Mouse (Mus musculus) embryonic facial prominence, embryonic 10.5 days (tissue): ENCODE results near the gene Zfp949. TPM values are rescaled to one million over a fixed set of nuclear protein-coding genes. Genes with fewer than 3 reads are reported as not detected.

Experiments used
- DNase-seq: peaks from one replicate; pipeline ENCODE4 v3.0.0-alpha.2; 2017; ENCODE audit warnings: low spot score
- H3K27ac ChIP-seq: fragments of 300-500 bp; sonication (generic); replicated peaks from 2 replicates; pipeline ENCODE4 v1.5.1; 2016; ENCODE audit warnings: mild to moderate bottlenecking
- H3K27me3 ChIP-seq: fragments of 300-500 bp; sonication (generic); replicated peaks from 2 replicates; pipeline ENCODE4 v1.6.1; 2016; ENCODE audit warnings: low read depth, mild to moderate bottlenecking; ENCODE audit not compliant: poor library complexity, severe bottlenecking
- H3K36me3 ChIP-seq: fragments of 300-500 bp; sonication (generic); replicated peaks from 2 replicates; pipeline ENCODE4 v1.6.1; 2016; ENCODE audit warnings: mild to moderate bottlenecking, moderate library complexity
- H3K4me1 ChIP-seq: fragments of 300-500 bp; sonication (generic); 2 replicates; pipeline ENCODE4 v1.6.1; 2016
- H3K4me3 ChIP-seq: fragments of 300-500 bp; sonication (generic); 2 replicates; pipeline ENCODE4 v1.5.1; 2016; ENCODE audit warnings: mild to moderate bottlenecking, moderate library complexity
- H3K9me3 ChIP-seq: fragments of 300-500 bp; sonication (generic); 2 replicates; pipeline ENCODE4 v1.6.1; 2016; ENCODE audit warnings: mild to moderate bottlenecking
- WGBS: fragments of 180-500 bp; shearing (Covaris S2); methylation state at CpG from one replicate; pipeline ENCODE4 v1.1.7; 2016; 5-methylcytosine and 5-hydroxymethylcytosine counted together
- polyA plus RNA-seq: library from polyadenylated mRNA; unstranded; fragments of >200 nt; fragmentation: Nextera tagmentation; extraction: Ambion mirVana; gene quantifications from 2 replicates; pipeline ENCODE4 v1.2.1, GENCODE M21; 2016

Gene Zfp949
- 7.0 and 8.5 TPM in 2 replicates for polyA plus RNA-seq

GRCm38 (mm10) chr9:88547851-88548613 is at the start of gene Zfp949:
TSS of gene Zfp949 (plus strand) at chr9:88548020.
- Histone ChIP-seq H3K4me1 (peaks cover 11% of the 10 kb centered on the region), H3K27me3 (no peaks in the 10 kb centered on the region), H3K36me3 (peaks cover 8% of the 10 kb centered on the region), H3K4me3 (peak within 1 kb of the TSS; percentile 84), H3K27ac (peak within 1 kb of the TSS; percentile 84), H3K9me3 (no peaks in the 10 kb centered on the region)
- peak; percentile 68 for DNase-seq
- WGBS, result under 1% methylated on average over 30 of the region's 30 CpGs

- no peaks in the 10 kb centered on the region for H3K27me3 ChIP-seq
- WGBS, result 87% methylated on average over 2 of the region's 2 CpGs
- H3K9me3 ChIP-seq, result no peaks in the 10 kb centered on the region
- H3K36me3 ChIP-seq, result no peaks in the 10 kb centered on the region
- H3K27ac ChIP-seq, result no peak overlapping the region
- no peak for DNase-seq
- no peak overlapping the region for H3K4me3 ChIP-seq
- no peaks in the 10 kb centered on the region for H3K4me1 ChIP-seq
Measured at GRCm38 (mm10) chr9:88500112-88500511, 47.7 kb upstream of the Zfp949 start.

GRCm38 (mm10) chr9:88501846-88502245 is 46.0 kb upstream of the Zfp949 start:
- no peak overlapping the region for H3K27ac ChIP-seq
- DNase-seq, result no peak
- H3K9me3 ChIP-seq, result no peaks in the 10 kb centered on the region
- H3K27me3 ChIP-seq, result no peaks in the 10 kb centered on the region
- H3K4me3 ChIP-seq, result no peak overlapping the region
- WGBS, result 91% methylated on average over 6 of the region's 6 CpGs
- H3K4me1 ChIP-seq, result no peaks in the 10 kb centered on the region
- no peaks in the 10 kb centered on the region for H3K36me3 ChIP-seq

- H3K27ac ChIP-seq, result no peak overlapping the region
- H3K9me3 ChIP-seq, result no peaks in the 10 kb centered on the region
- 78% methylated on average over 1 of the region's 1 CpGs for WGBS
- H3K4me1 ChIP-seq, result peaks cover 4% of the 10 kb centered on the region
- no peak for DNase-seq
- H3K27me3 ChIP-seq, result no peaks in the 10 kb centered on the region
- H3K4me3 ChIP-seq, result no peak overlapping the region
- H3K36me3 ChIP-seq, result peaks cover 10% of the 10 kb centered on the region
Measured at GRCm38 (mm10) chr9:88515546-88515945, 32.3 kb upstream of the Zfp949 start.

- H3K9me3 ChIP-seq, result no peaks in the 10 kb centered on the region
- peaks cover 11% of the 10 kb centered on the region for H3K4me1 ChIP-seq
- no peak overlapping the region for H3K4me3 ChIP-seq
- no peak for DNase-seq
- H3K27me3 ChIP-seq, result no peaks in the 10 kb centered on the region
- H3K36me3 ChIP-seq, result peaks cover 19% of the 10 kb centered on the region
- no peak overlapping the region for H3K27ac ChIP-seq
- WGBS, result 86% methylated on average over 3 of the region's 3 CpGs
Measured at GRCm38 (mm10) chr9:88516361-88516995, 31.3 kb upstream of the Zfp949 start.

GRCm38 (mm10) chr9:88519390-88520121 is 28.3 kb upstream of the Zfp949 start:
- no peak for DNase-seq
- H3K27me3 ChIP-seq, result no peaks in the 10 kb centered on the region
- no peaks in the 10 kb centered on the region for H3K9me3 ChIP-seq
- H3K4me3 ChIP-seq, result no peak overlapping the region
- peaks cover 24% of the 10 kb centered on the region for H3K36me3 ChIP-seq
- H3K4me1 ChIP-seq, result peaks cover 11% of the 10 kb centered on the region
- H3K27ac ChIP-seq, result no peak overlapping the region

GRCm38 (mm10) chr9:88520122-88520848 is 27.5 kb upstream of the Zfp949 start:
- Histone ChIP-seq H3K27me3 (no peaks in the 10 kb centered on the region), H3K27ac (no peak overlapping the region), H3K4me1 (peaks cover 11% of the 10 kb centered on the region), H3K4me3 (peak overlapping the region; percentile 83), H3K36me3 (peaks cover 24% of the 10 kb centered on the region), H3K9me3 (no peaks in the 10 kb centered on the region)
- peak; percentile 14 for DNase-seq
- 20% methylated on average over 2 of the region's 2 CpGs for WGBS

GRCm38 (mm10) chr9:88520849-88521483 is 26.9 kb upstream of the Zfp949 start:
- Histone ChIP-seq H3K36me3 (peaks cover 24% of the 10 kb centered on the region), H3K27me3 (no peaks in the 10 kb centered on the region), H3K9me3 (no peaks in the 10 kb centered on the region), H3K4me1 (peaks cover 11% of the 10 kb centered on the region), H3K27ac (no peak overlapping the region; the same call in 1 of the 2 replicates), H3K4me3 (peak overlapping the region; percentile 83)
- WGBS, result 25% methylated on average over 4 of the region's 4 CpGs
- no peak for DNase-seq

GRCm38 (mm10) chr9:88521961-88522568 is 25.8 kb upstream of the Zfp949 start:
- DNase-seq, result peak; percentile 15
- H3K4me1 ChIP-seq, result peaks cover 11% of the 10 kb centered on the region
- peaks cover 24% of the 10 kb centered on the region for H3K36me3 ChIP-seq
- under 1% methylated on average over 10 of the region's 10 CpGs for WGBS
- H3K9me3 ChIP-seq, result no peaks in the 10 kb centered on the region
- peak overlapping the region; percentile 95 for H3K27ac ChIP-seq
- peak overlapping the region; percentile 83 for H3K4me3 ChIP-seq
- H3K27me3 ChIP-seq, result no peaks in the 10 kb centered on the region

GRCm38 (mm10) chr9:88522569-88523334 is 25.1 kb upstream of the Zfp949 start:
- peaks cover 24% of the 10 kb centered on the region for H3K36me3 ChIP-seq
- peak; percentile 96 for DNase-seq
- no peaks in the 10 kb centered on the region for H3K9me3 ChIP-seq
- WGBS, result under 1% methylated on average over 69 of the region's 69 CpGs
- H3K27ac ChIP-seq, result peak overlapping the region; percentile 95
- peaks cover 11% of the 10 kb centered on the region for H3K4me1 ChIP-seq
- H3K27me3 ChIP-seq, result no peaks in the 10 kb centered on the region
- H3K4me3 ChIP-seq, result peak overlapping the region; percentile 83

- Histone ChIP-seq H3K4me1 (peaks cover 11% of the 10 kb centered on the region), H3K27me3 (no peaks in the 10 kb centered on the region), H3K9me3 (no peaks in the 10 kb centered on the region), H3K27ac (peak overlapping the region; percentile 95), H3K36me3 (peaks cover 24% of the 10 kb centered on the region), H3K4me3 (peak overlapping the region; percentile 83)
- no peak for DNase-seq
- WGBS, result 1% methylated on average over 16 of the region's 16 CpGs
Measured at GRCm38 (mm10) chr9:88523335-88523668, 24.5 kb upstream of the Zfp949 start.
